Mouse (Mus musculus) cerebellum, postnatal 36 days (tissue): ENCODE data around the gene Fam163b.

Experiments used
- DNase-seq, 2 experiments: peaks; one replicate each; pipeline ENCODE4 v3.0.0; 2021 to 2022; ENCODE audit warnings: mixed read lengths in 2 of 2

The Fam163b gene

DNA sequence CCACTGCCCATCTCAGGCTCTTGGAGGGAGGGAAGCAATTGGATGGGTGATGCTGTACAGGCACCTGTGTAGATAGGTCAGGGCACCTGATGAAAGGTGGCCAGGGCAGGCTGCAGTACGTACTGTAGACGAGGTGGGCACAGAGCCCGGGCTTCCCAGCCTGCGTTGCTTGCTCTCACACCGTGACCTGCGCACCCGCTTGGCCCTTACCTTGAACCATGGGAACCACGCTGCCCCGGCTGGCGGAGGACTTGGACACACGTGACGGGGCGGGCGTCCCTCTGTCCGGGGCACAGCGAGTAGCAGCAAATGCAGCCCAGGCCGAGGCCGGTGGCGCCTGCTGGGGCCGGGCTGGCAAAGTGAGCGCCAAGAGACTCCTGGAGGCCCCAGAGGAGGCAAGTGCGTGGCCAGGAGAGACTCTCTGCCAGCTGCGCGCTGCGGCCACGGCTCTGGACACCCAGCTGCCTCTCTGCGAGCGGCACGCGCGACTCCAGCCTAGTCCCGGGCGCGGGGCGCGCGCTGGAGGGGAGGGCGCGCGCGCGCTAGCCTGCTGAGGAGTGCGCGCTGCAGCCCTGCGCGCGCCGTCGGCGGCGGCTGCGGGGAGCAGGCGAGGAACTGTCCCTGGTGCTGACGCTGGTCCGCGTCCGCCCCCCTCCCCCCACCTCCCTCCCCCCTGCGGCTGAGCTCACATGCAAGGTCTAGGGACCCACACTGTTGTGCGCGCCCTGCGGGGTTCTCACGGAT lies at the start of gene Fam163b:
TSS of gene Fam163b (minus strand) at position 542 of the 744 bp plus-strand sequence.
- DNase-seq, result peak; percentile 7 to 18

DNA sequence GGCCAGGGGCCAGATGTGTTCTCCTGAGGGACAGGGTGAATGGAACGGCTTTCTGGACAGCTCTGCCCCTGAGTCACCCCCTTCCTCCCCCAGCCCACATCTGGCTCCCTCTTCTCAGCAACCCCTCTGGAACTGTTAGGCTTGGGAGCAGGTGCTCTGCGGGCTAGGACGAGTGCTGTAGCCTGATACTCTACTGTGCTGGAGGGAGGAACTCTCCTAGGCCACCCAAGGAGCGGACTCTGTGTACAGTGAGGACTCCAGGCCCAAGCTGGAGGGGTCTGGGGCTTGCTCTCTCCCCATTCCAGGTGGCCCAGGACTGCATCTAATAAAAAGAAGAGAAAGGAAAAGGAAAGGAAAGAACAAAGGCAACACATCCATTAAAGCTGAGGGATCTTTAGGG lies 47.7 kb upstream of the Fam163b start:
- no peak for DNase-seq

DNA sequence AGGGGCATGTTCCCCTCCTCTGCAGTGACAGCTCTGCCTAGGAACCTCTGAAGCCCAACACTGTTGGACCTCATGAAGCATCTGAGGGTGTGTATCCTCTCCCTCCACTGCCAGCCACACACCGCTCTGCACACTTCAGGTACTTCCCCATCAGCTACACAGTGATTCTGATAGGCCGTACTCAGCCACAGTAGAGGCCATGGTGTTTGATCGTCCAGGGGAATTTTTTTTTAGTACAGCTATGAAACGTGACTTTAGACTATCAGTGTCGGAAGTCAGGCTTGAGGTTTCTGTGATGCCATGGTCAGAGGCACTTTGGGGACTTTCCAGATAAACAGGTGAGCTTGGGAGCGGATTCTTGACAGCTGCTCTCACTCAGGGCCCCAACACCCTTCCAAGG lies 45.2 kb upstream of the Fam163b start:
- DNase-seq, result no peak

DNA sequence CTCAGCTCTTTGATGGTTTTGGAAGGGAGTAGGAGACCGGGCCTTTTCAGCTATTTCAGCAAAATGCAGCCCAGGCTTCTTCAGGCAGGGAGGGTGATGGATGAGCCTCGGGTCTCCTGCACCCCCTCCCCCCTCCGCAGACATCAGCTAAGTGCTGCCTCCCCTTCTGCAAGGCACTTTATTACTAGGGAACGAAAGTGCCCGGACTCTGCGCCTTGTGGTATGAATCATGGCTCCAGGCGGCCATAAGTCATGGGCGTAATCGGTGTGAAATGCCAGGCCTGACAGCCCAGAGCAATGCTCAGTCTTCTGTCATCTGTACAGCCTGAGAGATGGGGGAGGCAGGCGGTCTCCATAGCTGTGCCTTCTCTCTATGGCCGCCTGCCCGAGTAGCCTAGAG lies 41.4 kb upstream of the Fam163b start:
- DNase-seq, result no peak

DNA sequence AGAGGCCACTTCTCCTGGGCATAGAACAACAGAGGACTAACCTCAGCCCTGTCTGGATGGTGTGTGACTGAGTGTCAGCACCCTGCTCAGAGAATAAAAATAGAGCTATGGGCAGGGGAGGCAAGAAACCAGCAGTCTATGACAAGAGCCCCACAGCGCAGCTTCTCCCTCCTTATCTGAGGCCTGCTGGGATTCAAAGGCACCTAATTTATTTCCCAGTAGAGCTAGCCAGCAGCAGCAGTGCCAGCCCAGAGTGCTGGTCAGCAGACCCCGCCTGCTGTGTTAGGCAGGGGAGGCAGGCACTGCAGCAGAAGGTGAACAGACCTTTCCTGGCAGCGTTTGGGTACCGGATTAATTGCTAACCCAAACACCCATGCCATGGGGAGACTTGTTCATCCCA lies 39.6 kb upstream of the Fam163b start:
- peak; percentile 13 to 18 for DNase-seq

DNA sequence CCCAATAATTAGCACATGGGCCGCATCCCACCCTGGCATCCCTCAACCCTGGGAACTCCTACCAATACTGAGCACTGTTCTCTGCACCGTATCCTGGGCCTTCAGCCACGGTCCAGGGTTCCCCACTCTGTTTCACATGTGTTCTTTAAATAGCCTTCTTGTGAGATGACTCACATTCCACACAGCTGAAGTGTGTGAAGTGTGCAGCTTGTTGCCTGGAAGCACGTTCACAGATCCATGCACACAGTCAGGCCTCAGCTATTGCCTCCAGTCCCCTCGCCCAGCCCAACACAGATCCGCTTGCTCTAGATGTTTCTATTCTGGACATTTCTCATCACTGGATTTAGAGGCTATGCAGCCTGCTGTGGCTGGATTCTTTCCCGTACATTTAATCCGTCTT lies 36.8 kb upstream of the Fam163b start:
- no peak for DNase-seq

DNA sequence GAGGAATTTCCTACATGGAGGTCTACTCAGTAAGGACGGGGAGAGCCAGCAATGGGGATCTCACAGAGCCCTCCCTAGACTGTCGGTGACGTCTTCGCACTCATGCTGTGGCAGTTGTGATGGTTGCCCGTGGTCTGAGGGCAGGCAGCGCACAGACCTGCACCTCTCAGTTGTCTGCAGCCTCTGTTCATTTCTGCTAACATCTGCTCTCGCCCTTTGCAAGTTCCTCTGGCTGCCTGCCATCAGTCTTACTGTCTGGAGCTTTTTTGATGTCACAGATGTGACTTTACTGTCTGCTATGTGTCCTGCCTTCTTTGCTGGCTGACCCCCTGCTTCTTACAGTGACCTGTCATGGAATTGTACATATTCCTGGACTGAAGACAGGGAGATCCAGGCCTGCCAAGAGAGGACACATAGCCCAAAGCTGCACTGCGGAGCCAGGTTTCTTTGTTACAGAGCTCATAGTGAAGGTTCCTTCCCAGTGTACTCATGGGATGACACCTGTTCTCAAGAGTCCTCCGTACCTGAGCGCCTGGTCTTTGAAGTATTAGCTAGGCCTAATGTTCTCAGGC lies 33.5 kb upstream of the Fam163b start:
- DNase-seq, result no peak

DNA sequence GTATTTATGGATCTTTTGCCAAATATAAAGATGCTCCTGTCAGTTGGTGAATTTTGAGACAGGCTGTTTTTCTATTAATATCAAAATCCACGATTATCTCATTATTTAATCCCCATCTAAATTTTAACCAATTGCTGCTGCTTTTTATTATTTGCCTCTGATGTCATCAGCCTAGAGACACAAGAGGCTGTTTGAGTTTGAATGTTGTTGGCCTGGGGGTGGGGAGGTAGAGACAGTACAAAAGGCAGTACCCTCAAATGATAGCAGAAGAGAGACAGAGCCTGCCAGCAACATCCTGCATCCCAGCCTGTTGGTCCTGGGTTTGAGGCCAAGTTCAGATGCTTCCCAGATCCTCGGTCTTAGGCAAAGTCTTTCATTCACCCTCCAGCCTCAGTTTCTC lies 32.0 kb upstream of the Fam163b start:
- DNase-seq, result no peak

DNA sequence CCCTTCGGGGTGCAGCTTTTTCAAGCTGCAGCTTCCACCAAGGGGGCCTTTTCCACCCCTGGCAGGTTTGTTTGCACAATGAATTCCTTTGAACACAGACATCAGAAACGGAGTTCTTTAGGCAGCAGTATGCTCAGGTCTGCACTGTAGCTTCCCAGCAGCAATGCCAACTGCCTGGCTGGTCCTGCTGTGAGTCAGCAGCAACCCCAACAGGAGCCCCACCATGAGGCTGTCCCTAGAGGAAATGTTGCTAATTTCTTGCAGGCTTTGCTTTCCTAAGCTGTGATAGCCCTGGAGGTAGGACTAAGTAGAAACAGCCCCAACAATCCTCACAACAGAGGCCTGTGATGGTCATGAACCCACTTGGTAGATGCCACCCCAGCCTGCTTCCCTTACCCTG lies 24.7 kb upstream of the Fam163b start:
- no peak for DNase-seq

DNA sequence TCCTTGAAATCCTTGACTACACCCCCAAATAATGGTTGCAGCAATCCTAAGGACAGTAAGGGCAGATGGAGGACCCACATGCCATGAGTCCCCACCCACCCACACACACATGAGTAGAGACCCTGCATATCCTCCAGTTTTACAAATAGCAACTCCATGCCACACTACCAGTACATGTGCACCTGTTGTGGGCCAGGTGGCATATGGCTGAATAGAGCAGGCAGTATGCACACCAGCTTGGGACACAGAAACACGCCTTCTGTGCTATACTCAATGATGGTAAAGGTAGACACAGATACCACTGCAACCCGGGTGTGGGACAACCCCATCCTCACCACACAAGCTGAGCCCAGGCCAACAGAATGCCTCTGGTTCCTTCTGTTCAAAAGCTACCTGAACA lies 23.8 kb upstream of the Fam163b start:
- DNase-seq, result no peak

DNA sequence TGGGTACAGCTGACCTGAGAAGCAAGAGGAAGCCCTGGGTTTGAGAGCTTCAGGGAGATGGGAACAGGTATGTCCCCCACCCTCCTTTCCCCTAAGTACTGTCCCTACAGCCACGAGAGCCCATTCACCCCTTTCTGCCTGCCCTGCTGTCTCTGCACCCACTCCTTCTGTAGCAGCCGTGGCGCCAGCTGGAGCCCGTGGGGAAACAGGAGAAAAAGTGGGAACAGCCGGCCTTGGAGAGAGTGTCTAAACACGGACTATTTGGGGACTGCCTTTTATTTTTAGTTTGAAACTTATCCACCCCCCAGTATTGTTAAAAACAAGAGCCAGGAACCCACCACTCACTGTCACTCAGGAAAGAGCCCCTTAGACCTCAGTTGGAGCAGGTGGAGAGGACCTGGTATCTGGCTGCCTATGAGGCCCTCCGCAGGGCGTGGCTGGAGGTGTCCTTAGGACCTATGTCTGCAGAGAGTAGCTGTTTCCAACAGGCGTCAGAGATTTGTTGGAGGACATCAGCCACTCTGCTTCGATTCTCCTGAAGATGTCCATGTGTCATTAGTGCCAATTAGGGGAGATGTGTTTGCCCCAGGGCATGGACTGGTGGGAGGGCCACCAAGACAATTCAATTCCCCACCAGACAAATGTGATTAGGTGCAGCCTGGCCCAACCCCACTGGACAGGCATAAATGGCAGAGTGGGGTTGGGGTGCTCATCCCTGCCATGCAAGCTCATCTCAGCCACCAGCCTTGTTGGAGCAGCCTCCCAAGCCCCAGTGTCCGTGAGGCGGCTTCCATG lies 22.7 kb upstream of the Fam163b start, which contains the start of gene Dbh:
TSS of gene Dbh (plus strand) at position 438 of the 795 bp plus-strand sequence.
- DNase-seq, result no peak

DNA sequence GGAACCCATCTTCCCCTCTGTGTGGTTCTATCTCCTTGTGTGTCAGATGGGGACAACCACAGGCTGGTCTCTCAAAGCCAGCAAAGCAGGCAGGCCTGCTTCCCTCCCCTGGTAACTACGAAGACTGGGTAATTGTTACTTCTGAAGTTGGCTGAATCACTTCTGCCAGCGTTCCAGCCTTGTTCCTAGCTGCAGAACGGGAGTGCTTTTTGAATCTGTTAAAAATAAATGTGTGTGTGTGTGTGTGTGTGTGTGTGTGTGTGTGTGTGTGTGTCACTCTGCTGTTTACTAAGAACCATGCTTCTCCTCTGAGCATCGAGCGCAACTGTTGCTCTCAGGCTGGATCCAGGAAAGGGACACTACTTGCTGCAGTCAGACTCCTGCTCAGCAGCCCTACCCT lies 21.6 kb upstream of the Fam163b start:
- no peak for DNase-seq

DNA sequence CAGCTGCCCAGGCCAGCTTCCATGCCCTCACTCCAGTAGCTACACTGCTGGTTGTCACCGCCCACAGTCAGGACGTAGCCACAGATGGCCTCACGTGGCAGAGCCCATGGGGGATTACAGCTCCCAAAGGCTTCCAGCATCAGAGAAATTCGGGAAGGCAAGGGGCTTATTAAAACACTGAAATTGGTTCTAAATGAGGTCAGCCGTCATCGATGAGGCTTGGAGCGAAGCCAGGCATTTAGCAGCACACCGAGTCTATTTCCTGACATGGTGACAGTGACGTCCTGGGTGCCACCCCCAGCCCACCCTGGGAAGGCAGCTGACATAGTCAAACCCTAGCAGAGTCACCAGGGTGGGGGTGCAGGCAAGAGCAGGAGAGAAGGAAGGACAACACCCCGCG lies 20.4 kb upstream of the Fam163b start:
- no peak for DNase-seq

DNA sequence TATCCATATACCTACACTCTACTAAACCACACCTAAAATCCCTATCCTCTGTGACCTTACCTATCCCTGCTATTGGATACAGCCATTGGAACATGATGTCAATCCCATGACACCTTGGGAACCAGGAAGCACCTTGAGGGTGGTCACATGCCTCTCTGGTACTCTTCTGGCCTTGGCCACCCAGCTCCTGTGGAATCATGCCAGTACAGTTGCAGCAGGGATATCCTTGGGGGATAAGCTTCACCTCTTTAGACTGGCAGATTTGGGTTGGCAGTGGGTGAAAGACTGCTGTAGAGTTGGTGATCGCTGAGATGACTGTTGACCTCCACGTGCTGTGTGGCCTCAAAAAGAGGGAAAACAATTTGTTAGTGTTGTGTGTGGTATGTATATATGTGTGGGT lies 19.2 kb upstream of the Fam163b start:
- no peak for DNase-seq

DNA sequence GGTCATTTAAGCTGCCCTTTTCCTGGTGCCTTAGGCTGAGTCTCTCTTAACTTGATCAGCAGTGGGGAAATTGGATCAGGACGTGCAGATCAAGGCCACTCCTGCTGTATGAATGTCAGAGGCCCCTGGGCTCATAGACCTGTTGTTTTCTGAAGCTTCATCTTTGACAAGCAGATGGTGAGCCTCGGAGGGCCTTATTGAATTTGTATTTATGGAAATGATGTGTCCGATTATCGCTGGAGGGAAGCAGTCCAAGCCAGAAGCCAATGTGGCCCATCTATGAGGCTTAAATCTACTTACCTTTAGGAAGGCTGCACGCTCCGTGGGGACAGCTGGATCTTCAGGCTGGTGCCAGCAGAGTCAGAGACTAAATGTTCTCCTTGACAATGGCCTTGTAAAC lies 14.3 kb upstream of the Fam163b start:
- DNase-seq, result no peak

DNA sequence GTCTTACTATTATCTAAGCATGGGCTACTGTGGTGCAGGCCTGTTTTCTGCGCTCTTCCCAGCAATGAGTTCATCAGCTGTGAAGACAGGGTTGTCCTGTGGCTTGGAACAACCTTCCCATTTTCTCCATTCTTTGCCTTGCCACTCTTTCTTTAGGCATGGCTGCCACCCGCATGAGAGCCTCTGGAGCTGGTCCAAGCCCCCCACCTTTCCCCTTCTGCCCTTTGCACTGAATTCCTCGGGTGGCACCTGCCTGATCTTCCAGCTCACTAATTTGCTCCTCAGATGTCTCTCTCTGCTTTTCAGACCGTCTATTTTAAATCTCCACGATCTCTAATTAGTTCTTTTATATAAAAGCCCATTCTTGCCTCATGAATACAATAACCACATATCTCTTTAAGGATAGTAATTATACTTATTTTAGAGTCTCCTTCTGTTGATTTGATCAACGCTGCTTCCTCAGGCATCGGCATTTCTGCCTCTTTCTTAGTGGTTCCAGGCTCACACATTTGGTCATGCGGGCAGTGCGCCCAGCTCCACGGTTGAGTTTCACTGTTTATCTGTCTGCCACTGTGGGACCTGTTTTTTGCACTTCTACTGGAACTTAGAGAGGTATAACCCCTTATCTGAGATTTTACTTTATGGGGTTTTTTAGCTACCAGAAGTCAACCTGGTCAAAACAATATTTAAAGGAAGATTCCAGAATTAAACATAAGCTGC lies 12.3 kb upstream of the Fam163b start:
- DNase-seq, result no peak

DNA sequence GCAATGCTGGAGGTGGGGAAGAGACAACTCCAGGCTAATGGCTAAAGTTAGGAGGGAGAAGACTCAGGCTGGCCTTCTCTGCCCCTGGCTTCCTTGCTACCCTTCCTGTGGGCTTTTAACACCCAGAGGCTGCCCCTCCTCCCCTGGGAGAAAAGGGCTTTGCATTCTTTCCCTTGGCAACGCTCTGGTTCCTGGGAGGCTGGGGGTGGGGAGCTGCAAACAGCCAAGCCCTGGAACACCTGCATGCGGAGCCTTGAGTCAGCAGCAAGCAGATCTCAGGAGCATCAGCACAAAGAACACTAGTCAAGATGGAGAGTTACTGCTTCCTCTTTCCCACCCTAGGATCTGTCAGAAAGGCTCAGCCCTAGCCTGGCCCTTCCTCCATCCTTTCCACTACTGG lies 7.2 kb upstream of the Fam163b start:
- DNase-seq, result no peak

DNA sequence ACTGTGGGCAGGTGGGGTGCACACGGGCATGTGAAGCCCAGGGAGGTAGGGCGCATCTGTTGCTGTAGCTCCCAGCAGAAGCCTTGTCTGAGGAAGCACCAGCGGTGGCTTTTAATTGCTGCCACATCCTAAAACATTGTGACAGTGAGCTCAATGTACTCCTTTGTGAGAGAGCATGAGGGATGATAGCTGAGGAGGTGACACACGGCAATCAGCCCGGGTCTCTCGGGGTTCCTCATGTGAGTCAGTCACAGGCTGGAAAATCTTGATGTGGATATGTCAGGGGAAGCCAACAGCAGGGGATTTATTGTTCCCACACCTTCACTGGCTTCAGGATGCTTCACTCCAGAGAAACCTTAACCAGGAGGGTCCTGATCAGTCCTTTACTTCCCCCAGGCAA lies 4.5 kb upstream of the Fam163b start:
- DNase-seq, result no peak

DNA sequence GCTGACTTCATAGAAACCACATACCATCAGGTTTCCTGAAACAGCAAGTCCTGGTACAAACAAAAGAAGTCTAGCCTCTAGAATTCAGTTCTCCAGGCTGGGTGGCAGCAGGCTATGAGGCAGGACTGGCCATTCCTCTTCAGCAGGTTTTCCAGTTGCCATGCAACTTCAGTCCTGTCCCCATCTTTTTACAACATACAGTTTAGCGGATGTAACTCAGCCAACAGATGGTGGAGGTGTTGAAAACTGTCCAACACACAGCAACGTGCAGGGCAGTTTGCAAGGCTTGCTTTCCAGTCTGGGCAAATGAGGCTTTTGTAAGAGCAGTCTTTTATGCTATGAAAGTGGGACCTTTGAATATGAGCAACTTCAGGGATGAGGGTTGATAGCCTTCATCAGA lies 2.7 kb upstream of the Fam163b start:
- DNase-seq, result no peak

DNA sequence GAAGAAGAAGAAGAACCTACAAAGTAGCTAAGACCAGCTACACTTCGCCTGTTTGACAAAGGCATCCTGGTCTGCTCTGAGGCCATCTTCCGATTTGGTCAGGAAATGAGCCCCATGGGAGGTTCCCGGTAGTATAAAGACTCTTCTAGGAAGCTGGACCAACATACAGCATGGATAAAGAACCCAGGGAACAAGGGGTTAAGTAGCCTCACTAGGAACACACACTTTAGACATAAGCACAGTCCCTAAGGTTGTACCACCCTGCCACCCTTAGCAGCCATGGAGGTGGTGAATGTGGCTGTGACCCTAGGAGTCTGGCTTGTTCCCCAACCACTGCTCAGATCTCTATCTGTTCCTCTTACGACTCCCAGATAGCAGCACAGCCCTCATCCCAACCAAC lies 3.9 kb downstream of the Fam163b start:
- no peak for DNase-seq

DNA sequence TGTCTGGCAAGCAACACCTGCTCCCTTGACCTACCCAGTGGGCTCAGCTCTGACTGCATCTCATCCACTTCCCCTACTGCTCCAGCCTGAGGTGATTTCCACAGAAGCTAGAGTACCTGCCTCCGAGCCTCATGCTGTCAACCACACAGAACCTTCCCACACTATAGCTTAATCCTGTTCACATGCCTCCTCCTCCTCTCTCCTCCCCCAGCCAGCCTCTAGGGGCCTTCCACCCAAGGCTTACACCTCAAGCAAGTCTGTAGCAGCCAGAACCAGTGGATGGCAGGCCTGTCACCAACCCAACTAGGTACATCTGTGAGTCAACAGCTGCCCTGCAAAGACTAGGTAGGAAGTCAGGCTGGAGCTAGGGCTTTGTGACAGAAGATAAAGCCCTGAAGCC lies 5.5 kb downstream of the Fam163b start:
- no peak for DNase-seq

DNA sequence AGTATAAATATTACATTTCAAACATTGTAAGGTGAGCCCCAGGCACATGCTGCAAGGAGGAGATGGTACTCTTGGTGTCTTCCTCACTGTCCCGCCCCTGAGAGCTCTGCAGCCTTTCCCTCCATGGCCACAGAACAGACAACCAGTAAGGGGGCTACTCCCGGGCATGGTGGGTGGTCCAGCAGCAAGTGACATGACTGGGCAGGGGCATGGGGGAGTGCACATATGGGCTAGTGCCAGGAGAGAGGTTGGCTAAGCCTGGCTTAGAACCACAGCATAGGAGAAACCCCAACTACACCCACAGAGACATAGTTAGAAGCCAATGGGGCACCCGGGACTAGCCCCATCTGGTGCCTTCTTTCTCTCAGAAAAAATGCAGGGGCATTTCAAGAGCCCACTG lies 6.0 kb downstream of the Fam163b start:
- DNase-seq, result no peak

DNA sequence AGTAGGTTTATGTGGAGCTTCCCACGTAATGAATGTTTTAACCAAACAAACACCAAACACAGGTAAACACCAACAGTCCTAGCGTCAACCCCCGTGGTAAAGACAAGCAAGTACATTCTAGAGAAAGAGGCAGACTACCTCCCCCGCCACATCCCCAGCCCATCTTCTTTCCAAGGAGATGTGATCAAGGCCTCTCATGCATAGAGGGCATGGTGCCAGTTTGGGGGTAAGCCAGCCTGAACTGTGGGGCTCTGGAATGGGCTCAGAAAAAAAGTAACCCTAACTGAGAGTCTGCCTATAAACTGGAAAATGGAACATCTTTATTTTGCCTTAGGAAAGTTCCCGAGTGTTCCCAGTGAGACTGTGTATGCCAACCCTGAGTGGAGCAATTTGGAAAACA lies 6.4 kb downstream of the Fam163b start:
- no peak for DNase-seq
